Mouse (Mus musculus) kidney, embryonic 16.5 days (tissue): Measurements from ENCODE around the gene Fbxw2. TPM values are rescaled to one million over a fixed set of nuclear protein-coding genes. Genes with fewer than 3 reads are reported as not detected.
"Not testable (repeated sequence)": the region's sequence is repeated elsewhere in the genome, so short reads cannot be mapped to it uniquely, and the experiment has no call there.

Source experiments
- ATAC-seq: fragments of 200-750 bp; cut with Nextera tagmentation; 2 replicates; pipeline ENCODE4 v1.8.0; 2017; ENCODE audit warnings: moderate TSS enrichment; ENCODE audit not compliant: low FRiP score, low TSS enrichment
- H3K27ac ChIP-seq: fragments of 300-500 bp; sonication (generic); 2 replicates; pipeline ENCODE4 v1.5.1; 2014; ENCODE audit warnings: low read length
- H3K27me3 ChIP-seq: fragments of 300-500 bp; sonication (generic); 2 replicates; pipeline ENCODE4 v1.6.1; 2014; ENCODE audit warnings: low read length, control low read depth, mixed read lengths; ENCODE audit not compliant: insufficient read depth
- H3K36me3 ChIP-seq: fragments of 300-500 bp; sonication (generic); 2 replicates; pipeline ENCODE4 v1.6.1; 2014; ENCODE audit warnings: low read length, control low read depth, mixed read lengths; ENCODE audit not compliant: insufficient read depth
- H3K4me1 ChIP-seq: fragments of 300-500 bp; sonication (generic); 2 replicates; pipeline ENCODE4 v1.6.1; 2014; ENCODE audit warnings: low read length, control low read depth, mixed read lengths; ENCODE audit not compliant: insufficient read depth
- H3K4me2 ChIP-seq: fragments of 300-500 bp; sonication (generic); replicated peaks from 2 replicates; pipeline ENCODE4 v1.6.1; 2014; ENCODE audit warnings: low read depth, low read length
- H3K4me3 ChIP-seq: fragments of 300-500 bp; sonication (generic); 2 replicates; pipeline ENCODE4 v1.5.1; 2014; ENCODE audit warnings: mild to moderate bottlenecking, low read length
- H3K9ac ChIP-seq: fragments of 300-500 bp; sonication (generic); replicated peaks from 2 replicates; pipeline ENCODE4 v1.6.1; 2014; ENCODE audit warnings: low read length
- H3K9me3 ChIP-seq: fragments of 300-500 bp; sonication (generic); 2 replicates; pipeline ENCODE4 v1.6.1; 2016; ENCODE audit warnings: low read length, control low read depth
- WGBS: fragments of 180-500 bp; shearing (Covaris S2); extraction: QIAGEN DNeasy Blood & Tissue Kit; methylation state at CpG from one replicate; pipeline ENCODE4 v1.1.7; 2014; 5-methylcytosine and 5-hydroxymethylcytosine counted together
- polyA plus RNA-seq: library from polyadenylated mRNA; unstranded; fragments of >200 nt; fragmentation: Nextera tagmentation; extraction: Ambion mirVana; gene quantifications from 2 replicates; pipeline ENCODE4 v1.2.1, GENCODE M21; 2015

Gene Fbxw2
- polyA plus RNA-seq, 1 experiment from 2014 or later, result 81.7 TPM

- H3K4me2 ChIP-seq, H3K27ac ChIP-seq, H3K9ac ChIP-seq, ATAC-seq, H3K4me1 ChIP-seq, H3K4me3 ChIP-seq, H3K9me3 ChIP-seq, H3K27me3 ChIP-seq: not testable (repeated sequence)
- H3K36me3 ChIP-seq, result peaks cover 28% of the 10 kb centered on the region
- WGBS, result 91% methylated on average over 2 of the region's 2 CpGs
These were observed 10.2 kb downstream of the Fbxw2 start for GRCm38 (mm10) chr2:34815893-34816292.

- Histone ChIP-seq H3K27me3 (no peaks in the 10 kb centered on the region), H3K4me3 (no peak overlapping the region), H3K4me1 (no peaks in the 10 kb centered on the region), H3K9ac (no peak overlapping the region), H3K36me3 (peaks cover 28% of the 10 kb centered on the region), H3K9me3 (no peaks in the 10 kb centered on the region), H3K27ac (no peak overlapping the region), H3K4me2 (no peak overlapping the region)
- WGBS, result 77% methylated on average over 7 of the region's 7 CpGs
- ATAC-seq, result no peak
These were observed 13.4 kb downstream of the Fbxw2 start for GRCm38 (mm10) chr2:34812706-34813105.

GRCm38 (mm10) chr2:34810775-34811174 lies 15.3 kb downstream of the Fbxw2 start:
- Histone ChIP-seq H3K27ac (no peak overlapping the region), H3K27me3 (no peaks in the 10 kb centered on the region), H3K4me2 (no peak overlapping the region), H3K4me3 (no peak overlapping the region), H3K9ac (no peak overlapping the region), H3K9me3 (no peaks in the 10 kb centered on the region), H3K36me3 (peaks cover 26% of the 10 kb centered on the region), H3K4me1 (no peaks in the 10 kb centered on the region)
- 96% methylated on average over 3 of the region's 3 CpGs for WGBS
- no peak for ATAC-seq

GRCm38 (mm10) chr2:34809568-34809967 lies 16.5 kb downstream of the Fbxw2 start:
- H3K9ac ChIP-seq, result no peak overlapping the region
- H3K4me1 ChIP-seq, result peaks cover 5% of the 10 kb centered on the region; the same call in 1 of the 2 replicates
- WGBS, result 93% methylated on average over 1 of the region's 1 CpGs
- no peak overlapping the region for H3K27ac ChIP-seq
- no peaks in the 10 kb centered on the region for H3K27me3 ChIP-seq
- ATAC-seq, result no peak
- no peak overlapping the region for H3K4me2 ChIP-seq
- H3K4me3 ChIP-seq, result no peak overlapping the region
- peaks cover 26% of the 10 kb centered on the region for H3K36me3 ChIP-seq
- H3K9me3 ChIP-seq, result no peaks in the 10 kb centered on the region

- WGBS, result 67% methylated on average over 2 of the region's 2 CpGs
- Histone ChIP-seq H3K4me3 (no peak overlapping the region), H3K4me1 (peaks cover 17% of the 10 kb centered on the region), H3K36me3 (peaks cover 21% of the 10 kb centered on the region), H3K4me2 (no peak overlapping the region), H3K9me3 (no peaks in the 10 kb centered on the region), H3K27ac (no peak overlapping the region), H3K9ac (no peak overlapping the region), H3K27me3 (no peaks in the 10 kb centered on the region)
- ATAC-seq, result no peak
These were observed 18.1 kb downstream of the Fbxw2 start for GRCm38 (mm10) chr2:34808057-34808456.

DNA sequence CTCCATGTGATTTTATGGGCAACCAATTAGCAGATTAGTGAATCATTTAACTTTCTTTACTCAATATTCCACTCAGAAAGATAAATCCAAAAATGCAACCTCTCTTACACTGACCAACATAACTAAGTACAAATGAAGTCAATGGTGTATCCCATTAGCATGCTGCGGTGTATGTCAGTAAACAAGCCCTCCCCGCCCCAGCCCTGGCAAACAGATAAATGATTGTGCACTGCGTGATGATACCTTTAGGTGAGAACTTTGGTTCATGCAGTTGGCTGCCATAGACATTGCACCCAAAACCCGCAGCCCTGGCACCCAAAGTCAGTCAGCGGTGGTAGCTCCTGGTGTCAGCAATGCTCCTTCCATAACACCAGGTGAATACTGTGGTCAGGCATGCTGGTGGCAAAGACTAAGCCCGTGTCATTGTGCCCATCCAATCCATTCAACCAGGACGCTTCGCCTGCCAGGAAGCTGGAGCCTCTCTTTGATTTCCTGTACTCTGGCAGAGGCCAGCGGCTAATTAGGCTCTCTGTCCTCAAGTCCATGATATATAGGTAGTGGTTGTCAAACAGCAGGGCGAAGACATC lies 20.7 kb downstream of the Fbxw2 start:
- H3K4me3 ChIP-seq, result no peak overlapping the region
- H3K27ac ChIP-seq, result no peak overlapping the region
- no peak overlapping the region for H3K4me2 ChIP-seq
- WGBS, result 80% methylated on average over 10 of the region's 10 CpGs
- no peak for ATAC-seq
- no peaks in the 10 kb centered on the region for H3K27me3 ChIP-seq
- H3K9ac ChIP-seq, result no peak overlapping the region; the same call in 1 of the 2 replicates
- H3K36me3 ChIP-seq, result peaks cover 11% of the 10 kb centered on the region; the same call in 1 of the 2 replicates
- H3K4me1 ChIP-seq, result peaks cover 18% of the 10 kb centered on the region
- no peaks in the 10 kb centered on the region for H3K9me3 ChIP-seq

GRCm38 (mm10) chr2:34804815-34805214 lies 21.3 kb downstream of the Fbxw2 start:
- Histone ChIP-seq H3K4me3 (no peak overlapping the region), H3K4me1 (peaks cover 24% of the 10 kb centered on the region), H3K4me2 (no peak overlapping the region), H3K27ac (no peak overlapping the region), H3K9me3 (no peaks in the 10 kb centered on the region), H3K27me3 (no peaks in the 10 kb centered on the region), H3K36me3 (peaks cover 11% of the 10 kb centered on the region; the same call in 1 of the 2 replicates), H3K9ac (no peak overlapping the region)
- 63% methylated on average over 1 of the region's 1 CpGs for WGBS
- ATAC-seq, result no peak

- ATAC-seq, result no peak
- no peak overlapping the region for H3K9ac ChIP-seq
These were observed 21.9 kb downstream of the Fbxw2 start for GRCm38 (mm10) chr2:34804172-34804571.

DNA sequence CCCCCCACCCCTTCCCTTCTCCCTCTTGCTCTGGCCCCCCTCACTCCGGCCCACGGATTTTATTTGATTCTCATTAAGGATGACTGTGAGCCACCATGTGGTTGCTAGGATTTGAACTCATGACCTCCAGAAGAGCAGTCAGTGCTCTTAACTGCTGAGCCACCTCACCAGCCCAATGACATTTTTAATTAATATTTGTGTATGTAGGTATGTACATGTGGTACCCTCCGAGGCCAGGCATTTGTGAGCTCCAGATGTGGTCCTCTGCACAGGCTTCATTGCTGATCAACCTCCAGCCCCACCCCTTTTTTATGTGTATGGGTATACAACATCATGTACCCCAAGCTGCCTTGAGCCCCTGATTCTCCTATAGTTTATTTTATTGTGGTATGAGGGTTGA lies 22.4 kb downstream of the Fbxw2 start:
- H3K9me3 ChIP-seq, result no peaks in the 10 kb centered on the region
- H3K27ac ChIP-seq, result no peak overlapping the region
- no peak overlapping the region for H3K9ac ChIP-seq
- peaks cover 11% of the 10 kb centered on the region; the same call in 1 of the 2 replicates for H3K36me3 ChIP-seq
- WGBS, result 61% methylated on average over 3 of the region's 3 CpGs
- no peaks in the 10 kb centered on the region for H3K27me3 ChIP-seq
- ATAC-seq, result no peak
- peak overlapping the region; percentile 46 for H3K4me2 ChIP-seq
- peak overlapping the region; percentile 26 for H3K4me3 ChIP-seq
- H3K4me1 ChIP-seq, result peaks cover 28% of the 10 kb centered on the region

More at GRCm38 (mm10) chr2:34804172-34804571, 21.9 kb downstream of the Fbxw2 start:
- peaks cover 11% of the 10 kb centered on the region; the same call in 1 of the 2 replicates for H3K36me3 ChIP-seq
- no peaks in the 10 kb centered on the region for H3K27me3 ChIP-seq
- H3K4me1 ChIP-seq, result peaks cover 24% of the 10 kb centered on the region
- H3K9me3 ChIP-seq, result no peaks in the 10 kb centered on the region
- 94% methylated on average over 2 of the region's 2 CpGs for WGBS
- H3K4me2 ChIP-seq, result no peak overlapping the region
- no peak overlapping the region for H3K27ac ChIP-seq
- no peak overlapping the region for H3K4me3 ChIP-seq

GRCm38 (mm10) chr2:34802565-34803245 lies 23.4 kb downstream of the Fbxw2 start:
- H3K4me1 ChIP-seq, result peaks cover 30% of the 10 kb centered on the region
- peak overlapping the region; percentile 64 for H3K4me2 ChIP-seq
- WGBS, result under 1% methylated on average over 27 of the region's 32 CpGs

More at GRCm38 (mm10) chr2:34802565-34803245, 23.4 kb downstream of the Fbxw2 start:
- H3K36me3 ChIP-seq, H3K9me3 ChIP-seq, H3K27me3 ChIP-seq: not testable (repeated sequence)
- ATAC-seq, result peak; percentile 57
- peak overlapping the region; percentile 91 for H3K27ac ChIP-seq
- H3K4me3 ChIP-seq, result peak overlapping the region; percentile 72
- H3K9ac ChIP-seq, result peak overlapping the region; percentile 84
